Mouse (Mus musculus): ENCODE measurements around the gene Ctnnb1.
A peak's percentile ranks its signal among the peaks of the same experiment; 100 is the strongest.

Gene Ctnnb1

DNA sequence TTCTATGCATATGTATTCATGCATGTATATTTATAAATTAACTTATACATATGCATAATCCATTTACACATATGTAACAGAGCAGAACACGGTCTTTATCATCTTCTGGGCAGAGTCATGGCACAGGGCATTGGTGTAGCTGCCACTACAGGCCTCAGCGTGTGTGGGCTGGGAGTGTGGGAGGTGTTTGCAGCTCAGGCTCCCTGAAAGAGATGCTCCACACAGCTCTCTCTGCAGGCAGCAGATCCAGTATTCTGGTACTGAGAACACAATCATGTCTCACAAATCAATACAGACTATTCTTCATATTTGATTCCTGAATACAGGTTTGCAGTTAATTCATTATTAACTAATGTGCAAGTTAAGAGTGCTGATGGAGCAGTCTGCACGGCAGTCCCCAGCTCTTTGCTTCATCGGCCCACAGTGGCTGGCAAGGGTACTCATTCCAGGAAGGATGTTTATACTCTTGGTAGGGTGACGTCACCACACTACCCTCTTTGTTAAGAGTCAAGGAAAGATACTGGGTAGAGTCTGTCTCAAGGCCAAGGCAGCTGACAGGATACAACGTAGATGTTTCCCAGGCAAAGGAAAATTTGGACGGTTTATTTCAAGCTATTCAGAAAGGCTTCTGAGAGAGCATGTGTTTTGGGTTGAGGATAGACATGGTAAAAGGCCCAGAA is 71.8 kb downstream of the Ctnnb1 start:
- DNase-seq (ENCODE audit: low spot score in 2 of 2) = no peak

DNA sequence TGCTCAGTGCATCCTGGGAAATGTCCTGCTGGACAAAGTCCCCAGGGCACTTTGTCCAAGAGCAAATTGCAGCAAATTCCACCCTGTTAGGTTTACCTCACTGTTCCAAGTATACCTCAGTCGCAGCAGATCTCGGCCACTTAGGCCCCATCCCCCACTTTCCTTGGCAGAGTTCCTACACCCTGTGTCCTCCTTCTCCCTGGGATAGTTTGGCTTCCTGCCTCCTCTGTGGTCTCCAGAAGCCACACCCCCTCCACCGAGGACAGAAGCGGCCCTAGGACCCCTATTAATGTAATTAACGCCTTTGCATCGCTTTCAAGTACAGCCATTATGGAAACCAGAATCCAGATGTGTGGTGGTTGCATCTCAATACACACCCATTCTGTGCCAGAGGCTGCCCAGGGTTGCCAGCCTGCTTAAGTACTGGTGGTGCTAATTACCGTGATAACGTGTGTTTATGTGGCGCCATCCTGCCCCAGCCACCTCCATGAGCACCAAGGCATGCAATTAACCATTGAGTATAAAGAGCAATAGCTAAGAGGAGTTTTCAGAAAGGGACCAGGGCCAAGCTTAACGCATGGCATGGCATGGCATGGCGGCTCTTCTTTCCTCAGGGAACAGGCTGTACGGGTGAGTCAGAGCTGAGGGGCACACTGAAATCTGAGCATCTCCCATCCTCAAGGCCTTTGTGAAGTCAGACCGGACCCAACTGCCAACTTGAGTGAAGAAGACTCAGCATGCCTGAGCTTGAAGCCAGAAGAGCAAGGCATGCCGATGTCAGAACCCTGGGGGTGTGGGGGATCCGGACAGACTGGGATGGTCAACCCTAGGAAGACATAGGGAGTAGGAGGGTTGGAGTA is 72.9 kb downstream of the Ctnnb1 start:
- no peak for DNase-seq (ENCODE audit: low spot score in 2 of 2)

DNA sequence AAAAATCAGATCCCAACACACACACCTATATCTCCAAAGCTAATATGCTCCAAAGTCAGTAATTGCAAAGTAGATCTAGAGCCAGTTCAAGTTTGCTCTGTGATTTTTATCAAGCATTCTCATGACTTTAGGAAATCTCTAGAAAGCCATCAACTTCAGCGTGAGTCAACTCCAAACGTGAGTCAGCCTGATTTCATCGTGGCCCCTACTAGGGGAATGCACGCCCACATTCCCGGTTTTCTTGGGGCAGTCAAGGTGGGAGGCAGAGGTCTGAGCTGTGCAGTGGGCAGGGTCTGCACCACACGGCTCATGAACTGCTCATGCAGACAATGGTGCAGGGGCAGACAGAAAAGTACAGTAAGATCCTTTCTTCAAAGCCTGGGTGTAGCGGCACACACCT is 76.9 kb downstream of the Ctnnb1 start:
- peak; percentile 14 to 19 for DNase-seq (ENCODE audit: low spot score in 2 of 2)

Data from urinary bladder, adult 18-20 months (tissue).